Mouse (Mus musculus) liver, adult (tissue): Measurements from ENCODE around the gene Abtb2.

Experiments
- GATA4 ChIP-seq: IDR thresholded peaks from 2 replicates; pipeline ENCODE4 v1.6.1; 2014; ENCODE audit warnings: mild to moderate bottlenecking, low read length; ENCODE audit not compliant: insufficient replicate concordance

Gene Abtb2

GRCm38 (mm10) chr2:103600165-103600891 is 34.2 kb downstream of the Abtb2 start:
- TF ChIP-seq GATA4, result no peak

GRCm38 (mm10) chr2:103601126-103601525 is 35.0 kb downstream of the Abtb2 start:
- no peak for TF ChIP-seq GATA4

DNA sequence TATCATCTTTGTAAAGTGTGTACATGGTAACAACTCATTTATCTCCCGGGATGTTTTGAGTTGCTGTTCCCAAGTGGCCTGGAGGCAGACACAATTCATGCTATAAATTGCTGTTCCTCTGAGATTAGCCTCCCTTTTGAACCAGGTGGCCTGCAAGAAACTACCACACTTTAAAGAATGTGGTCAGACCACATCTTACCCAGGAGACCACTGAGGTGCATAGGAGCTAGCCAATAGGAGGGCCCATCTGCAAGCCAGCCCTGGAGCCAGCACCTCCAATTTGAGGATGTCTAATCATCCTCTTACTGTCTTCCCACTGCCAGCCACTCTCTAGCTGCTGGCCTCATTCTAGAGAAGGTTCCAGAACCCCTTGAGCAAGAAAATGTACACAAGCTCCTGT is 35.4 kb downstream of the Abtb2 start:
- TF ChIP-seq GATA4, result no peak

DNA sequence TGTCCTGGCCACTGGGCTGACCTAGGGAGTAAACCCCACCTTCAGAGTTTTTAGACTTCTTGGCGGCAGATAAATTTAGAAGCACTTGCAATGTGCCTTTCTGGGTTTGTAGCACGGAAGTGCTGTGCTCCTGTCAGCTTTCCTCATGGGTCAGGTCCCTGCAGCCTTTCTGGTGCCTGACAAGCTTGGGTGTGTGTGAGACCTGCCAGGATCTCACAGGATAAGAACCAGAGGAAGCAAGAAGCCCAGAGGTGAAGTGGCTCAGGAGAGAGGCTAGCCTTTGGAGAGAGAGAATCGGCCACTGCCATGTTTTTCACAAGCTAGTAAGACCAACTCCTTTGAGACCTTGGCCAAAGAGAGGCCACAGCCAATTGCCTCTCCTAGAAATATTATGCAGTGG is 37.1 kb downstream of the Abtb2 start:
- no peak for TF ChIP-seq GATA4

DNA sequence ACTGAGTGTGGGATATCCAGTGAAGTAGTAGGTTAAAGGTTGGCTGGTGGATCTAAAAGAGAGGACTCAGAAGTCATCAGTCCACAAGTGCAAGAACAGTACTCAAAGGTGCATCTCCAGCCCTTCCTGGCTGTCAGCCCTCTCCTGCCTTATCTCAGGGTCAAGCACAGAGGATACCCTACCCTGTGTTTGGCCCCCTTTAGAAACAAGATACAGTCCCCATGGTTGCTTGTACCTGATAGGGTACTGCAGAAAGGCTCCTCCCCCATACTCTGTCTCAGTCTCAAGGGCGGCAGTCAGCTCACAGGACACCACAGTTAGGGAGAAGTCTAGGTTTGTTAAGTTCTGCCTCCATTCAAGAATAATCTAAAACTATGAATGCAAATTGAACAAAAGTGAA is 37.8 kb downstream of the Abtb2 start:
- no peak for TF ChIP-seq GATA4

- TF ChIP-seq GATA4, result no peak
Measured at GRCm38 (mm10) chr2:103605805-103606498, 39.8 kb downstream of the Abtb2 start.

DNA sequence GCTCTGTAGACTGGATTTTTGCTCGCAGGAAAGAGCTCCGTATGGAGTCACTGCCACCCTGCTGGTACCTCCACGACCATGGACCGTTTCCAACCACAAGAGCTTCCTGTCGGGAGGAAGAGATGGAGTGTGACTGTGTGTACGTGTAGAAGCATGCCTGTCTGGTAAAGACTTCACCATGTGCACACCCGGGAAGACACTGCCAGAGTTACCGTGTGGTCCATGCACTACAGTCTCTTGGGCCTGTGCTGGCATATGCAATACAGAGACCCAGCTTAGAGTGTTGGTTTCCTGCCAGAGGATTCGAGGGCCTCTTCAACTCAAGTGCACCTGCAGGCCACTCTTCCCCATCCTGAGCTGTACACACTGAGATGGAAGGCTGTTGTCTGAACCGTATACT is 41.8 kb downstream of the Abtb2 start:
- no peak for TF ChIP-seq GATA4

- TF ChIP-seq GATA4, result no peak
Measured at GRCm38 (mm10) chr2:103608947-103609346, 42.8 kb downstream of the Abtb2 start.

- no peak for TF ChIP-seq GATA4
Measured at GRCm38 (mm10) chr2:103609499-103609898, 43.4 kb downstream of the Abtb2 start.

GRCm38 (mm10) chr2:103610831-103611535 is 44.9 kb downstream of the Abtb2 start:
- TF ChIP-seq GATA4, result no peak

GRCm38 (mm10) chr2:103613865-103614264 is 47.8 kb downstream of the Abtb2 start:
- no peak for TF ChIP-seq GATA4

- no peak for TF ChIP-seq GATA4
Measured at GRCm38 (mm10) chr2:103615028-103615427, 48.9 kb downstream of the Abtb2 start.

GRCm38 (mm10) chr2:103618407-103618806 is 52.3 kb downstream of the Abtb2 start:
- no peak for TF ChIP-seq GATA4

DNA sequence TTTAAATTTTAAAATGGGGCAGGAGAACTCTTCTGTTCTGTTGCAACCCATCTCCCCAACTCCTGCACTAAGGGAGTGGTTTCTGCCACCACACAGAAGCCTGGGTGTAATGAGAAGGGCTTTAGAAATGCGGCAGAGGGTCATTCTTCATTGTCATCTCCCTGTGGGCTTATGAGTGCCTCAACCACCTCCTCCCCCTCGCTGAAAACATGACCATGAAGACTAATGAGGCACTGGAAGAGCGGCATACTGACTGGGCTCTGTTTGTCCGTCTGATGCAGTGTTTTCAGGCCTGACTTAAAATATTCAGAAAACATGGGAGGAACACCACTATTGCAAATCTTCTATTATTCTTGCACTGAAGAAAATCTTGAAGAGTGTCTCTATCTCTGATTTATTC is 56.8 kb downstream of the Abtb2 start:
- no peak for TF ChIP-seq GATA4

DNA sequence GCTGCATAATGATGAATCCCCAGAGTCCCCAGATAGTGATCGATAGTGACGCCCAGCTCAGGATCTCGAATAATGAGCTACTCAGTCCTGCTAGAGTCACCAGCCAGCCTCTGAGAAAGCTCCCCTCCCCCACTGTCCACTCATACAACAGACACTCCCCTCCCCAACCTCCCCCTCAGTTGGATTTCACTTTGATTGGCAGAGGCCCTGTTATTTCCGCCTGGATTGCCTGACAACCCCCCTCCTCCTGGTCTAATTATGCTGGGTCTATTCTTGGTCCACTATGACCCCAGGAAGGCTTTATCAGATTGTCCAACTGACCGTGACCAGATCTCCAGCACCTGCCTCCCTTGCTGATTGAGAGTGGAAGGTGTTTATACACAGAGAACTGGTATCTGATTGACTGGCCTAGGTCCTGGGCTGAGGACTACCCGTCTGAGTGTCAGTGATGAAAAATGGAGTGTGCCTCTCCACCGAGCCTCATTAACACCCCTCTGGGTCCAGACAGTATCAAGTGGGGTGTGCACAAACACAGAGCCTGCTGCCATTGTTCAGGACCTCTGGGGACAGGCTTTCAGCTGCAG is 59.3 kb downstream of the Abtb2 start:
- TF ChIP-seq GATA4, result no peak

DNA sequence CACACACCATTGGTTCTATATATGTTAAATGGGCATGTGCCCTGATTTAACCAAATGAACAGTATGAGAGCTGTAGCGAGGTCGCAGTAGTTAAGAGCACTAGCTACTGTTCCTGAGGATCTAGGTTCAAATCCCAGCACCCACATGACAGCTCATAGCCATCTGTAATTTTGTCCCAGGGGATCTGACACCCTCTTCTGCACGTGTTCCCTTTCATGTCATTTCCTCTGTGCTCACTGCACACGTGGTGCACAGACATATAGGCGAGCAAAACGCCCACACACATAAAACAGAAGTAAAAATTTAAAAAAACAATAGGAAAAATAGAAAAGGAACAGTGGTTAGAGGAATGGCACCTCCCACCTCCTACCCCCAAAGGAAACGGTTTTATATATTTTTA is 61.0 kb downstream of the Abtb2 start:
- no peak for TF ChIP-seq GATA4
